Mouse (Mus musculus): ENCODE measurements around the gene Zfp207. TPM values are rescaled to one million over a fixed set of nuclear protein-coding genes. Genes with fewer than 3 reads are reported as not detected.
"Not testable (repeated sequence)": the region's sequence is repeated elsewhere in the genome, so short reads cannot be mapped to it uniquely, and the experiment has no call there.

Gene Zfp207
- polyA plus RNA-seq, 1 experiment from 2014 or later = 143 TPM

- no peak overlapping the region for H3K9ac ChIP-seq
- H3K4me1 ChIP-seq = peaks cover 12% of the 10 kb centered on the region; the same call in 1 of the 2 replicates
- no peak overlapping the region for H3K4me3 ChIP-seq
- H3K9me3 ChIP-seq (replicated peaks) = no peaks in the 10 kb centered on the region
- 79% methylated on average over 1 of the region's 1 CpGs for WGBS (ENCODE audit: insufficient replicate concordance)
- no peak overlapping the region for H3K27ac ChIP-seq
- no peak overlapping the region for H3K4me2 ChIP-seq
- no peaks in the 10 kb centered on the region for H3K27me3 ChIP-seq (replicated peaks)
- ATAC-seq = no peak
- peaks cover 20% of the 10 kb centered on the region for H3K36me3 ChIP-seq
Observed at GRCm38 (mm10) chr11:80419743-80420142, 36.7 kb downstream of the Zfp207 start.

GRCm38 (mm10) chr11:80420202-80420984, 37.3 kb downstream of the Zfp207 start:
- Histone ChIP-seq H3K36me3 (peaks cover 13% of the 10 kb centered on the region), H3K4me3 (no peak overlapping the region), H3K27ac (no peak overlapping the region), H3K9ac (no peak overlapping the region), H3K9me3 (replicated peaks) (no peaks in the 10 kb centered on the region), H3K27me3 (replicated peaks) (no peaks in the 10 kb centered on the region), H3K4me1 (peaks cover 12% of the 10 kb centered on the region; the same call in 1 of the 2 replicates), H3K4me2 (no peak overlapping the region)
- no peak for ATAC-seq
- WGBS (ENCODE audit: insufficient replicate concordance) = 47% methylated on average over 2 of the region's 2 CpGs

GRCm38 (mm10) chr11:80421421-80422047, 38.5 kb downstream of the Zfp207 start:
- Histone ChIP-seq H3K9ac (no peak overlapping the region), H3K4me3 (no peak overlapping the region), H3K27me3 (replicated peaks) (no peaks in the 10 kb centered on the region), H3K9me3 (replicated peaks) (no peaks in the 10 kb centered on the region), H3K4me2 (no peak overlapping the region), H3K4me1 (peaks cover 12% of the 10 kb centered on the region; the same call in 1 of the 2 replicates), H3K36me3 (peaks cover 6% of the 10 kb centered on the region; the same call in 1 of the 2 replicates), H3K27ac (no peak overlapping the region)
- 50% methylated on average over 7 of the region's 7 CpGs for WGBS (ENCODE audit: insufficient replicate concordance)
- ATAC-seq = no peak

- no peaks in the 10 kb centered on the region for H3K27me3 ChIP-seq (replicated peaks)
- H3K4me2 ChIP-seq = no peak overlapping the region
- no peaks in the 10 kb centered on the region for H3K36me3 ChIP-seq
- no peaks in the 10 kb centered on the region for H3K9me3 ChIP-seq (replicated peaks)
- no peak overlapping the region for H3K9ac ChIP-seq
- peaks cover 20% of the 10 kb centered on the region for H3K4me1 ChIP-seq
- no peak overlapping the region for H3K4me3 ChIP-seq
- H3K27ac ChIP-seq = no peak overlapping the region
- 45% methylated on average over 2 of the region's 2 CpGs for WGBS (ENCODE audit: insufficient replicate concordance)
- ATAC-seq = no peak
Observed at GRCm38 (mm10) chr11:80424691-80425090, 41.6 kb downstream of the Zfp207 start.

- H3K4me3 ChIP-seq = no peak overlapping the region
- ATAC-seq = no peak
- H3K36me3 ChIP-seq = no peaks in the 10 kb centered on the region
- H3K27me3 ChIP-seq (replicated peaks) = no peaks in the 10 kb centered on the region
- H3K27ac ChIP-seq = no peak overlapping the region
- no peaks in the 10 kb centered on the region for H3K9me3 ChIP-seq (replicated peaks)
- 48% methylated on average over 5 of the region's 5 CpGs for WGBS (ENCODE audit: insufficient replicate concordance)
- no peak overlapping the region for H3K9ac ChIP-seq
- H3K4me1 ChIP-seq = peaks cover 21% of the 10 kb centered on the region
- no peak overlapping the region for H3K4me2 ChIP-seq
Observed at GRCm38 (mm10) chr11:80425247-80425778, 42.2 kb downstream of the Zfp207 start.

- not testable (repeated sequence) for H3K9me3 ChIP-seq (replicated peaks); H3K36me3 ChIP-seq; H3K27ac ChIP-seq; ATAC-seq; H3K4me2 ChIP-seq; H3K27me3 ChIP-seq (replicated peaks); H3K4me3 ChIP-seq; H3K9ac ChIP-seq
- peaks cover 17% of the 10 kb centered on the region for H3K4me1 ChIP-seq
- 71% methylated on average over 16 of the region's 16 CpGs for WGBS (ENCODE audit: insufficient replicate concordance)
Observed at GRCm38 (mm10) chr11:80426029-80426813, 43.1 kb downstream of the Zfp207 start.

- Histone ChIP-seq H3K9me3 (replicated peaks) (no peaks in the 10 kb centered on the region), H3K4me3 (peak within 1 kb of the TSS; percentile 88), H3K27ac (peak within 1 kb of the TSS; percentile 83), H3K4me2 (peak within 1 kb of the TSS; percentile 77), H3K4me1 (peaks cover 15% of the 10 kb centered on the region), H3K27me3 (replicated peaks) (no peaks in the 10 kb centered on the region), H3K9ac (peak within 1 kb of the TSS; percentile 95), H3K36me3 (peaks cover 22% of the 10 kb centered on the region)
- peak; percentile 98 for ATAC-seq
- under 1% methylated on average over 56 of the region's 58 CpGs for WGBS (ENCODE audit: insufficient replicate concordance)
Observed at GRCm38 (mm10) chr11:80428381-80429008, 45.4 kb downstream of the Zfp207 start, which contains the start of gene Psmd11. Psmd11 (plus strand) TSS chr11:80428615.

- Histone ChIP-seq H3K27me3 (replicated peaks) (no peaks in the 10 kb centered on the region), H3K4me3 (peak overlapping the region; percentile 88), H3K27ac (peak overlapping the region; percentile 83), H3K36me3 (peaks cover 27% of the 10 kb centered on the region), H3K4me1 (peaks cover 15% of the 10 kb centered on the region), H3K4me2 (peak overlapping the region; percentile 77), H3K9me3 (replicated peaks) (no peaks in the 10 kb centered on the region), H3K9ac (peak overlapping the region; percentile 95)
- WGBS (ENCODE audit: insufficient replicate concordance) = under 1% methylated on average over 37 of the region's 37 CpGs
- peak; percentile 65 for ATAC-seq
Observed at GRCm38 (mm10) chr11:80429009-80429475, 46.0 kb downstream of the Zfp207 start.

GRCm38 (mm10) chr11:80429500-80430166, 46.6 kb downstream of the Zfp207 start:
- Histone ChIP-seq H3K27ac (peak overlapping the region; percentile 83), H3K4me2 (peak overlapping the region; percentile 77), H3K27me3 (replicated peaks) (no peaks in the 10 kb centered on the region), H3K9me3 (replicated peaks) (no peaks in the 10 kb centered on the region), H3K36me3 (peaks cover 31% of the 10 kb centered on the region), H3K4me1 (peaks cover 15% of the 10 kb centered on the region), H3K4me3 (peak overlapping the region; percentile 88), H3K9ac (peak overlapping the region; percentile 95)
- no peak for ATAC-seq
- WGBS (ENCODE audit: insufficient replicate concordance) = 40% methylated on average over 14 of the region's 14 CpGs

- Histone ChIP-seq H3K27me3 (replicated peaks) (no peaks in the 10 kb centered on the region), H3K9ac (no peak overlapping the region), H3K9me3 (replicated peaks) (no peaks in the 10 kb centered on the region), H3K36me3 (peaks cover 37% of the 10 kb centered on the region), H3K4me2 (peak overlapping the region; percentile 25), H3K4me3 (peak overlapping the region; percentile 18), H3K27ac (no peak overlapping the region), H3K4me1 (peaks cover 15% of the 10 kb centered on the region)
- WGBS (ENCODE audit: insufficient replicate concordance) = 83% methylated on average over 3 of the region's 3 CpGs
- no peak for ATAC-seq
Observed at GRCm38 (mm10) chr11:80430366-80430910, 47.4 kb downstream of the Zfp207 start.

Measured in liver, embryonic 12.5 days (tissue).